Mouse (Mus musculus): ENCODE measurements around the gene Rbp2. TPM values are rescaled to one million over a fixed set of nuclear protein-coding genes. Genes with fewer than 3 reads are reported as not detected.

The Rbp2 gene
- polyA plus RNA-seq, 1 experiment from 2014 or later = 0.27 TPM

DNA sequence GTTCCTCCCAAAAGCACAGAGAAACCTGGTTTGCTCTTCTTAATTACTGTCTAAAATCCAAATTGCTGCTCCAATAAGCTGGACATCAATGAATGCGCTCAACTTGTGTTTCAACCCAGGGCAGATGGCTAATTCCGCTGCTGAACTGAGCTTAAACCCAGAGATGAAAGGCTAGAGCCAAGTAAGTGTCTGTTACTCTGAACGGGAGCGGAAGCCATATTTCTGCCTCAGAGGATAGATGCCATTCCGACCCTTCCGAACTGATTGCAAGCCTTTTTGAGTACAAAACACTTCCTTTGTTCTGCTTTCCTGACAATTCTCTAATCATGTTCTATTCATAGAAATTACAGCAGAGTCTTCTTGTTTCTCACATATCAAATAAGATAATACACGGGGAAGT, 41.3 kb downstream of the Rbp2 start:
- ATAC-seq (replicated peaks; ENCODE audit: insufficient number of reproducible peaks, low FRiP score, low TSS enrichment) = no peak
- Histone ChIP-seq H3K9ac (ENCODE audit: low read depth, low read length) (no peak overlapping the region), H3K4me1 (ENCODE audit: control insufficient read depth, insufficient read depth, low read length) (no peaks in the 10 kb centered on the region), H3K36me3 (ENCODE audit: control insufficient read depth, insufficient read depth, low read length) (no peaks in the 10 kb centered on the region), H3K4me3 (ENCODE audit: low read depth, low read length) (no peak overlapping the region), H3K27ac (ENCODE audit: low read depth, low read length) (no peak overlapping the region), H3K9me3 (replicated peaks; ENCODE audit: control insufficient read depth, low read length) (no peaks in the 10 kb centered on the region), H3K4me2 (no peak overlapping the region), H3K27me3 (ENCODE audit: control insufficient read depth, insufficient read depth, low read length) (no peaks in the 10 kb centered on the region)
- 73% methylated on average over 7 of the region's 7 CpGs for WGBS (ENCODE audit: insufficient replicate concordance)

DNA sequence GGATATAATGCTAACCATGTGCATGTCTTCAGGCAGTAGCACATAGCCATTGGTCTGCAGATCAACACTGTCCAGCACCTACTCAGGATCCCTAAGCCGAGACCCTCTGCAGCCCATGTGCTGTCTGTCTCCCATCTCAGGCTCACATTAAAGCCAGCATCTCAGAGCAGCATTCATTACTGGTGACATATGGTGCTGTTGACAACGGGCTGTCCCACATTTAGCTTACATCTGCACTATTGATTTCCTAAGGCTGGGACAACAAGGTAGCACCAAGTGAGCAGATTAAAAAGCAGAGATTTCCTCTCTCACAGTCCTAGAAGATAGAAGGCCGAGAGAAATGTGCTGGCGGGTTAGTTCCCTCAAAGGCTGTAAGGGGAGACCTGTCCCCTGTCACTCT, 43.9 kb downstream of the Rbp2 start:
- WGBS (ENCODE audit: insufficient replicate concordance) = 70% methylated on average over 4 of the region's 4 CpGs
- no peaks in the 10 kb centered on the region for H3K9me3 ChIP-seq (replicated peaks; ENCODE audit: control insufficient read depth, low read length)
- no peak overlapping the region for H3K4me2 ChIP-seq
- no peaks in the 10 kb centered on the region for H3K36me3 ChIP-seq (ENCODE audit: control insufficient read depth, insufficient read depth, low read length)
- H3K27me3 ChIP-seq (ENCODE audit: control insufficient read depth, insufficient read depth, low read length) = no peaks in the 10 kb centered on the region
- no peak for ATAC-seq (replicated peaks; ENCODE audit: insufficient number of reproducible peaks, low FRiP score, low TSS enrichment)
- H3K4me1 ChIP-seq (ENCODE audit: control insufficient read depth, insufficient read depth, low read length) = no peaks in the 10 kb centered on the region
- no peak overlapping the region for H3K4me3 ChIP-seq (ENCODE audit: low read depth, low read length)
- no peak overlapping the region for H3K9ac ChIP-seq (ENCODE audit: low read depth, low read length)
- H3K27ac ChIP-seq (ENCODE audit: low read depth, low read length) = no peak overlapping the region

DNA sequence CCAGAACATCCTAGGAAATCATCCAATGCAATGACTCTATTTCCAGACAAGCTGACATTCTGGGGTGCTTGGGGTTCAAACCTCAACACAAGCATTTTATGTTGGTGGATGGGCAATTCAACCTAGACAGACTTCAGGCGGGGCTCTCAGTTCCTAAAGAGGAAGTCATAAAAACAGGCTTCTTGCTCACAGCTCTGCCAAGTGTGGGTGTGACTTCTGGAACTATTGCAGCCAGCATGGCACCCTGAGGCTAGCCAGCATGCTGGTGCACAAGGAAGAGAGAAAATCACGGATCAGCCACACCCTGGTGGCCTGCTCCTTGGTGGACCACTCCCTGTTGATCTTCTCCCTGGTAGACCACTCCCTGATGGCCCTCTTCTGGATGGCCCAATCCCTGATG, 45.1 kb downstream of the Rbp2 start:
- 61% methylated on average over 2 of the region's 2 CpGs for WGBS (ENCODE audit: insufficient replicate concordance)
- Histone ChIP-seq H3K27ac (ENCODE audit: low read depth, low read length) (no peak overlapping the region), H3K9me3 (replicated peaks; ENCODE audit: control insufficient read depth, low read length) (no peaks in the 10 kb centered on the region), H3K9ac (ENCODE audit: low read depth, low read length) (no peak overlapping the region), H3K27me3 (ENCODE audit: control insufficient read depth, insufficient read depth, low read length) (no peaks in the 10 kb centered on the region), H3K36me3 (ENCODE audit: control insufficient read depth, insufficient read depth, low read length) (no peaks in the 10 kb centered on the region), H3K4me1 (ENCODE audit: control insufficient read depth, insufficient read depth, low read length) (no peaks in the 10 kb centered on the region), H3K4me2 (no peak overlapping the region), H3K4me3 (ENCODE audit: low read depth, low read length) (no peak overlapping the region)
- no peak for ATAC-seq (replicated peaks; ENCODE audit: insufficient number of reproducible peaks, low FRiP score, low TSS enrichment)

DNA sequence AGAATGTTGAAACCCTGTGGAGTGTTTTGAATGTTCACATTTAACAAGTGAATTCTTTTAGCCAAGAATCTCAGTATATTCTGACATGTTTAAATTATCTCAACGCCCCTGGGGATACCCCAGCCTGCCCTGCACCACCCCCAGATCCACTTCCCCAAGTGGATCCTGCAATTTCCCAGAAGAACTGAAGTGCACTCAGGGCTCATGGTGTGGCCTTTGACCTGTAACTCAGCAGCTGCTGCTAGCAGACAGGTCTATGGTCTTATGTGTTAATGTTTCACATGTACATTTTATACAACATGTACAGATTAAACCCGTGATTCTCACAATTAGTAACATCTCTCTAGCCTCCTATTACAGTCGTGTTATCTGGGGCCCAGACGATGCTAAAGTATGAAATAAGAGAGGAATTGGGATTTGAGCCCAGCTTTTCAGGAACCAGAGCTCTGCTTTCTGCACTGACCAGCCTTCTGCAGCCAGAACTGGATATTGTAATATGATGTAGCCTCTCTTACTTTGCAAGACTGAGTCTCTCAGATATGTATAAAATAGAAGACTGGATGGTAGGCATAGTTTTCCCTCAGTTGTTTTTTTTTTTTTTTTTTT, 48.9 kb downstream of the Rbp2 start:
- WGBS (ENCODE audit: insufficient replicate concordance) = 68% methylated on average over 4 of the region's 4 CpGs
- no peak overlapping the region for H3K9ac ChIP-seq (ENCODE audit: low read depth, low read length)
- no peaks in the 10 kb centered on the region for H3K27me3 ChIP-seq (ENCODE audit: control insufficient read depth, insufficient read depth, low read length)

DNA sequence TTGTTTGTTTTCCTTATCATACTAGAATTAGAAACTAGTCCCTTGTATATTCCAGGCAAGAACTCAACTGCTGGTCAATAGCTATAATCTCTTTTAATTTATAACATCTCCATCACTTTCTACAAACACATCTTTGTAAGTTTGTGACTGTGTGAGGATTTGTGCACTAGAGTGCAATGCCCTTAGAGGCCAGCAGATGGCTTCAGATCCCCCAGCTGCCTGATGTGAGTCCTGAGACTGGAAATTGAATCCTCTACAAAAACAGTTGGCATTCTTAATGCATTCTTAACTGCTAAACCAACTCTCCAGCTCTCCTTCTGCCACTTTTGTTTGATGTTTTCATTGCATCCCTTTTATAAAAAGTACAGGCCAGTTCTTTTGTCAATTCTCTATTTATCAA, 49.8 kb downstream of the Rbp2 start:
- H3K4me3 ChIP-seq (ENCODE audit: low read depth, low read length) = no peak overlapping the region
- no peaks in the 10 kb centered on the region for H3K36me3 ChIP-seq (ENCODE audit: control insufficient read depth, insufficient read depth, low read length)
- no peak for ATAC-seq (replicated peaks; ENCODE audit: insufficient number of reproducible peaks, low FRiP score, low TSS enrichment)
- no peak overlapping the region for H3K27ac ChIP-seq (ENCODE audit: low read depth, low read length)
- H3K27me3 ChIP-seq (ENCODE audit: control insufficient read depth, insufficient read depth, low read length) = no peaks in the 10 kb centered on the region
- H3K9me3 ChIP-seq (replicated peaks; ENCODE audit: control insufficient read depth, low read length) = no peaks in the 10 kb centered on the region
- no peaks in the 10 kb centered on the region for H3K4me1 ChIP-seq (ENCODE audit: control insufficient read depth, insufficient read depth, low read length)
- no peak overlapping the region for H3K9ac ChIP-seq (ENCODE audit: low read depth, low read length)
- no peak overlapping the region for H3K4me2 ChIP-seq

More for the DNA sequence above, 48.9 kb downstream of the Rbp2 start:
- Histone ChIP-seq H3K4me2 (no peak overlapping the region), H3K9me3 (replicated peaks; ENCODE audit: control insufficient read depth, low read length) (no peaks in the 10 kb centered on the region), H3K36me3 (ENCODE audit: control insufficient read depth, insufficient read depth, low read length) (no peaks in the 10 kb centered on the region), H3K4me3 (ENCODE audit: low read depth, low read length) (no peak overlapping the region), H3K4me1 (ENCODE audit: control insufficient read depth, insufficient read depth, low read length) (no peaks in the 10 kb centered on the region), H3K27ac (ENCODE audit: low read depth, low read length) (no peak overlapping the region)
- ATAC-seq (replicated peaks; ENCODE audit: insufficient number of reproducible peaks, low FRiP score, low TSS enrichment) = no peak

DNA sequence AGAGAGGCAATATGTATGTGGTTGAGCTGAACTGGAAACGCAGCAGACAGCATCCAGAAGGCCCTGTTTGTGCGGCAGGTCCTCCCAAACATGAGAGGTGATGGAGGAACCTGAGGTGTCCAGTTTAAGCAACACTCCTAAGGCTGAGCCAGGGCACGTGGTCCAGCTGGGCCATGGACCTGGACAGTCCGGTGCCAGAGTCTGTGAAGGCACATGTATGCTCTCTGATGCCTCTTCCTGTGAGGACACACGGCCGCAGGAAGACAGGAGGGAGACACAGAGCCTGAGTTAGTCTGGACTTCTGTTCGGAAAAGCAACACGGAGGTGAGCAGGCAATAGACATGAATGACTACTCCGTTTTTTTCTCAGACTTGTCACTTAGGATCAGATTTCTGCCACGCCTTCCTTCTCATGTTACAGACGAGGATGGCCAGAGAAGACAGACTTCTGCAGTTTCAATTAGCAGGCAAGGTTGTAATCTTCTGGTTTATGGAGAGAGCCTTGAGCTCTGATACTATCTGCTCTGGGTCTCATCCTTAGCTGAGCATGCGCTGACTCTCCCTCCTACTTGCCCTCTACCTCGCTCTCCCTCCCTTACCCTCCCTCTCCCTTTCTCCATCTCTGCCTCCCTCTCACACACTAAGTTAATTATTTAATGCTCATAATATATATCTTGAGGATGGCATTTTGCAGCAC, 52.2 kb downstream of the Rbp2 start:
- Histone ChIP-seq H3K27ac (ENCODE audit: low read depth, low read length) (no peak overlapping the region), H3K4me1 (ENCODE audit: control insufficient read depth, insufficient read depth, low read length) (no peaks in the 10 kb centered on the region), H3K27me3 (ENCODE audit: control insufficient read depth, insufficient read depth, low read length) (no peaks in the 10 kb centered on the region), H3K4me2 (peak overlapping the region; percentile 36), H3K9ac (ENCODE audit: low read depth, low read length) (no peak overlapping the region), H3K4me3 (ENCODE audit: low read depth, low read length) (no peak overlapping the region), H3K9me3 (replicated peaks; ENCODE audit: control insufficient read depth, low read length) (no peaks in the 10 kb centered on the region), H3K36me3 (ENCODE audit: control insufficient read depth, insufficient read depth, low read length) (no peaks in the 10 kb centered on the region)
- 38% methylated on average over 13 of the region's 13 CpGs for WGBS (ENCODE audit: insufficient replicate concordance)
- ATAC-seq (replicated peaks; ENCODE audit: insufficient number of reproducible peaks, low FRiP score, low TSS enrichment) = no peak

DNA sequence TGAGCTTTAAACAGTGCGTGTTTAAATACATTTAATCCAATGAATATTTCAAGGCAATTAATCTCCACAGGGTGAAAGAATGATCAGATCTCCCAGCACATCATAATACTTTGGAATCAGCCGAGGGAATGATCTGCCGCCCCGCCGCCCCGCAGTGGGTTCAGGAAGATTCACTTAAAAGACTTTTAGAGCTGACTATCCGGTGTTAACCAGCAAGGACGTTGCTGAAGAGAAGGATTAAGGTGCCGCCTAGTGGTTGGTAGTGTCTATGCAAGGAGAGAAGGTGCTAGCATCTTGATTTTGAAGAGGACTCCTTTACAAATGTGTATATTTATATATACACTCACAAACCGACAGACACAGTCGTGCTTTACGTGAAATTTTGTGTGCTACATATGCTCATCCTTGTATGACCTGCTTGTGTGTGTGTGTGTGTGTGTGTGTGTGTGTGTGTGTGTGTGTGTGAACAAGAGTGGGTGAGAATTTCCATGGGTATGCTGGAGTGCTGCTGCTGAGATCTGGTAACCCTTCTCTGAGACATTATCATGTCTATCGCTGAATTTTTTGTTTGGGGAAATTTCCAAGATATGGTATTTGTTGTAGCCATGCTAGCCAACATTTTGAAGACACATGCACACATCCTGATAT, 52.9 kb downstream of the Rbp2 start:
- Histone ChIP-seq H3K36me3 (ENCODE audit: control insufficient read depth, insufficient read depth, low read length) (no peaks in the 10 kb centered on the region), H3K27ac (ENCODE audit: low read depth, low read length) (no peak overlapping the region), H3K4me3 (ENCODE audit: low read depth, low read length) (no peak overlapping the region), H3K9ac (ENCODE audit: low read depth, low read length) (no peak overlapping the region), H3K9me3 (replicated peaks; ENCODE audit: control insufficient read depth, low read length) (no peaks in the 10 kb centered on the region), H3K27me3 (ENCODE audit: control insufficient read depth, insufficient read depth, low read length) (no peaks in the 10 kb centered on the region), H3K4me1 (ENCODE audit: control insufficient read depth, insufficient read depth, low read length) (no peaks in the 10 kb centered on the region), H3K4me2 (peak overlapping the region; percentile 36)
- ATAC-seq (replicated peaks; ENCODE audit: insufficient number of reproducible peaks, low FRiP score, low TSS enrichment) = no peak
- WGBS (ENCODE audit: insufficient replicate concordance) = 6% methylated on average over 13 of the region's 13 CpGs

DNA sequence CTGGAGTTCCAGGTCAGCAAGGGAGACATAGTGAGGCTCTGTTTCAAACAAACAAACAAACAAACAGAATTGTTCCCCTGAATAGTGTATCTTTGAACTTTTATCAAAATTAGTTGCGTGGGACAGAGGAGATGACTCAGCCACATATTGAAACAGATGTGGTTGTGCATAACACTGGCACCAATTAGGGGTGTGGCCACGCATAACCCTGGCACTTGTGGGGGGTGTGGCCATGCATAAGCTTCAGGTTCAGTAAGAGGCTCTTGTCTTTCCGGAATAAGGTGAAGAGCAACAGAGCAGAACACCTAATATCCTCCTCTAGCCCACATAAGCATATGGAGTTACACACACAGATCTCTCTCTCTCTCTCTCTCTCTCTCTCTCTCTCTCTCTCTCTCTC, 58.1 kb downstream of the Rbp2 start:
- H3K9me3 ChIP-seq (replicated peaks; ENCODE audit: control insufficient read depth, low read length) = no peaks in the 10 kb centered on the region
- 73% methylated on average over 3 of the region's 3 CpGs for WGBS (ENCODE audit: insufficient replicate concordance)
- no peak overlapping the region for H3K27ac ChIP-seq (ENCODE audit: low read depth, low read length)
- H3K4me2 ChIP-seq = no peak overlapping the region
- no peaks in the 10 kb centered on the region for H3K27me3 ChIP-seq (ENCODE audit: control insufficient read depth, insufficient read depth, low read length)
- H3K9ac ChIP-seq (ENCODE audit: low read depth, low read length) = no peak overlapping the region
- no peaks in the 10 kb centered on the region for H3K4me1 ChIP-seq (ENCODE audit: control insufficient read depth, insufficient read depth, low read length)
- no peak overlapping the region for H3K4me3 ChIP-seq (ENCODE audit: low read depth, low read length)
- ATAC-seq (replicated peaks; ENCODE audit: insufficient number of reproducible peaks, low FRiP score, low TSS enrichment) = no peak
- H3K36me3 ChIP-seq (ENCODE audit: control insufficient read depth, insufficient read depth, low read length) = no peaks in the 10 kb centered on the region

Measured in heart, embryonic 11.5 days (tissue).